Mouse (Mus musculus) CD4-positive helper T cell, adult 2 months (primary cell): ENCODE data around the gene Gm3409.
"Not testable (repeated sequence)": the region's sequence is repeated elsewhere in the genome, so short reads cannot be mapped to it uniquely, and the experiment has no call there.

ENCODE experiments used
- DNase-seq: peaks from one replicate; pipeline ENCODE4 v3.0.0-alpha.2; 2012; ENCODE audit warnings: low read depth, missing footprints, low spot score

The Gm3409 gene

GRCm38 (mm10) chr5:146537347-146537746 is at the start of gene Gm3409:
TSS of gene Gm3409 (plus strand) at chr5:146537647.
- not testable (repeated sequence) for DNase-seq

GRCm38 (mm10) chr5:146488959-146489358 is 48.5 kb upstream of the Gm3409 start:
- DNase-seq = not testable (repeated sequence)

GRCm38 (mm10) chr5:146491063-146491462 is 46.4 kb upstream of the Gm3409 start, which contains the start of gene Gm6370:
TSS of gene Gm6370 (plus strand) at chr5:146491363.
- not testable (repeated sequence) for DNase-seq

- DNase-seq = not testable (repeated sequence)
Measured at GRCm38 (mm10) chr5:146502099-146502498, 35.3 kb upstream of the Gm3409 start, which contains the start of gene 4930449I24Rik. TSS of gene 4930449I24Rik (plus strand) at chr5:146502399.

GRCm38 (mm10) chr5:146513823-146514222 is 23.6 kb upstream of the Gm3409 start, which contains the start of gene Gm3402:
TSS of gene Gm3402 (plus strand) at chr5:146514123.
- not testable (repeated sequence) for DNase-seq

- not testable (repeated sequence) for DNase-seq
Measured at GRCm38 (mm10) chr5:146525501-146525900, 11.9 kb upstream of the Gm3409 start, which contains the start of gene Gm3404. TSS of gene Gm3404 (plus strand) at chr5:146525801.

- DNase-seq = not testable (repeated sequence)
Measured at GRCm38 (mm10) chr5:146555836-146556235, 18.4 kb downstream of the Gm3409 start, which contains the start of gene Gm3415. TSS of gene Gm3415 (plus strand) at chr5:146556136.

- no peak for DNase-seq
Measured at GRCm38 (mm10) chr5:146564259-146564658, 26.8 kb downstream of the Gm3409 start.

GRCm38 (mm10) chr5:146567054-146567453 is 29.6 kb downstream of the Gm3409 start:
- DNase-seq = peak; percentile 28

- DNase-seq = not testable (repeated sequence)
Measured at GRCm38 (mm10) chr5:146570179-146570578, 32.7 kb downstream of the Gm3409 start.

GRCm38 (mm10) chr5:146571830-146572734 is 34.6 kb downstream of the Gm3409 start:
- DNase-seq = not testable (repeated sequence)

- DNase-seq = not testable (repeated sequence)
Measured at GRCm38 (mm10) chr5:146572735-146573042, 35.2 kb downstream of the Gm3409 start.

- no peak for DNase-seq
Measured at GRCm38 (mm10) chr5:146576668-146577067, 39.2 kb downstream of the Gm3409 start.

- no peak for DNase-seq
Measured at GRCm38 (mm10) chr5:146584156-146584477, 46.7 kb downstream of the Gm3409 start.

- no peak for DNase-seq
Measured at GRCm38 (mm10) chr5:146584478-146585306, 47.2 kb downstream of the Gm3409 start, which contains the start of gene Gpr12. TSS of gene Gpr12 (minus strand) at chr5:146585239.

GRCm38 (mm10) chr5:146585307-146585651 is 47.8 kb downstream of the Gm3409 start:
- DNase-seq = no peak

- DNase-seq = no peak
Measured at GRCm38 (mm10) chr5:146586357-146587070, 49.1 kb downstream of the Gm3409 start.
